Mouse (Mus musculus) liver, embryonic 16.5 days (tissue): ENCODE results near the gene Dock4. TPM values are rescaled to one million over a fixed set of nuclear protein-coding genes. Genes with fewer than 3 reads are reported as not detected.

Experiments used
- polyA plus RNA-seq: library from polyadenylated mRNA; unstranded; fragments of >200 nt; fragmentation: Nextera tagmentation; extraction: Ambion mirVana; gene quantifications from 2 replicates; pipeline ENCODE4 v1.2.1, GENCODE M21; 2015

The Dock4 gene
- polyA plus RNA-seq, 1 experiment from 2014 or later = 1.2 TPM

Other genes starting within 250 kb of the Dock4 start
- gene Lsmem1, start 246.5 kb upstream of the Dock4 start, polyA plus RNA-seq = 0.05 and 0.12 TPM in 2 replicates
- gene Ifrd1, start 197.4 kb upstream of the Dock4 start, polyA plus RNA-seq = 40.3 and 44.5 TPM in 2 replicates
- gene Zfp277, start 50 bp upstream of the Dock4 start, polyA plus RNA-seq = 6.1 and 6.5 TPM in 2 replicates